15 mouse cellular contexts compared by ENCODE assay signal in genomic region chr19:21146860-21147390, GRCm38 (mm10).
"Had no signal": no experiment of that assay in that cellular context is flagged by ENCODE, and none has a peak within 500 bp of the region (broad histone marks: within the 10 kb centered on the region; RNA-seq: fewer than 3 reads in every experiment).

No protein-coding gene starts in this region.

- H3K4me3 ChIP-seq: layer of hippocampus, adult 2 months; left cerebral cortex, adult 2 months; limb, embryonic 12.5 days; limb, embryonic 15.5 days; liver, embryonic 13.5 days had no signal

- H3K27me3 ChIP-seq: limb, embryonic 12.5 days; limb, embryonic 15.5 days; liver, embryonic 13.5 days had no signal

- H3K27ac ChIP-seq: kidney, postnatal 0 days; layer of hippocampus, adult 2 months; left cerebral cortex, adult 2 months; limb, embryonic 12.5 days; limb, embryonic 15.5 days; liver, embryonic 13.5 days had no signal

- H3K4me2 ChIP-seq: limb, embryonic 12.5 days; limb, embryonic 15.5 days; liver, embryonic 13.5 days; lung, embryonic 14.5 days; midbrain, embryonic 11.5 days had no signal

- ATAC-seq: lung, postnatal 0 days had no signal

- H3K9me3 ChIP-seq: limb, embryonic 12.5 days; limb, embryonic 15.5 days; liver, embryonic 13.5 days had no signal

- DNase-seq: kidney, adult 2 months; kidney, postnatal 25 days; layer of hippocampus, adult 9-11 months; left cerebral cortex, postnatal 4 days; liver, embryonic 13.5 days; lung, embryonic 14.5 days; midbrain, embryonic 14.5 days; thymus, postnatal 25 days had no signal

- H3K36me3 ChIP-seq: limb, embryonic 12.5 days; limb, embryonic 15.5 days; liver, embryonic 13.5 days had no signal

- H3K9ac ChIP-seq: limb, embryonic 12.5 days; limb, embryonic 15.5 days; liver, embryonic 13.5 days; lung, embryonic 14.5 days had no signal
